Mouse (Mus musculus) bone marrow, adult 2 months (tissue): ENCODE results near the gene Pdgfc. TPM values are rescaled to one million over a fixed set of nuclear protein-coding genes. Genes with fewer than 3 reads are reported as not detected.
"Not testable (repeated sequence)": the region's sequence is repeated elsewhere in the genome, so short reads cannot be mapped to it uniquely, and the experiment has no call there.

Experiments
- H3K27ac ChIP-seq: fragments of 200-500 bp; 2 replicates; pipeline ENCODE4 v1.5.1; 2012; ENCODE audit warnings: low read depth, mild to moderate bottlenecking, control low read depth, inconsistent platforms, low read length; ENCODE audit not compliant: control insufficient read depth, poor library complexity, insufficient read depth
- H3K4me1 ChIP-seq: fragments of 200-500 bp; 2 replicates; pipeline ENCODE4 v1.6.1; 2011; ENCODE audit warnings: low read length; ENCODE audit not compliant: control insufficient read depth, insufficient read depth
- H3K4me3 ChIP-seq: fragments of 200-500 bp; replicated peaks from 2 replicates; pipeline ENCODE3; 2011; ENCODE audit warnings: mild to moderate bottlenecking, low read depth, low read length, control low read depth; ENCODE audit not compliant: control insufficient read depth
- CTCF ChIP-seq: fragments of 200-500 bp; IDR thresholded peaks from 2 replicates; pipeline ENCODE4 v1.5.1; 2011; ENCODE audit warnings: low read length, control low read depth; ENCODE audit not compliant: control insufficient read depth, insufficient read depth
- POLR2A ChIP-seq: fragments of 200-500 bp; IDR thresholded peaks from 2 replicates; pipeline ENCODE4 v1.6.1; 2011; ENCODE audit warnings: low read depth, mild to moderate bottlenecking, control low read depth, low read length, borderline replicate concordance; ENCODE audit not compliant: control insufficient read depth
- WGBS: fragments of 180-500 bp; shearing (Covaris S2); methylation state at CpG from one replicate; pipeline ENCODE4 v1.1.7; 2018; 5-methylcytosine and 5-hydroxymethylcytosine counted together
- polyA plus RNA-seq: library from polyadenylated mRNA; stranded (reverse); fragments of >200 nt; gene quantifications from 2 replicates; pipeline ENCODE4 v1.2.4, GENCODE M21; 2011; ENCODE audit warnings: low replicate concordance; ENCODE audit not compliant: missing spikeins, insufficient read depth, insufficient read length

Gene Pdgfc
- polyA plus RNA-seq, 1 experiment = 1.8 TPM

- no peak overlapping the region for H3K4me3 ChIP-seq
- TF ChIP-seq POLR2A = no peak
- TF ChIP-seq CTCF = no peak
- no peak overlapping the region for H3K27ac ChIP-seq
- no peaks in the 10 kb centered on the region for H3K4me1 ChIP-seq
- WGBS = 36% methylated on average over 1 of the region's 1 CpGs
Observed at GRCm38 (mm10) chr3:81110968-81111367, 74.8 kb downstream of the Pdgfc start.

- TF ChIP-seq POLR2A = no peak
- no peak for TF ChIP-seq CTCF
- no peak overlapping the region for H3K27ac ChIP-seq
- no peak overlapping the region for H3K4me3 ChIP-seq
- H3K4me1 ChIP-seq = no peaks in the 10 kb centered on the region
- WGBS = 30% methylated on average over 3 of the region's 3 CpGs
Observed at GRCm38 (mm10) chr3:81112892-81113291, 76.7 kb downstream of the Pdgfc start.

- no peak overlapping the region for H3K27ac ChIP-seq
- H3K4me1 ChIP-seq = no peaks in the 10 kb centered on the region
- TF ChIP-seq POLR2A (no peak), CTCF (no peak)
- 68% methylated on average over 1 of the region's 1 CpGs for WGBS
- H3K4me3 ChIP-seq = no peak overlapping the region
Observed at GRCm38 (mm10) chr3:81120664-81121063, 84.4 kb downstream of the Pdgfc start.

- TF ChIP-seq POLR2A (no peak), CTCF (no peak)
- Histone ChIP-seq H3K4me1 (no peaks in the 10 kb centered on the region), H3K4me3 (no peak overlapping the region), H3K27ac (no peak overlapping the region)
- WGBS = 89% methylated on average over 1 of the region's 1 CpGs
Observed at GRCm38 (mm10) chr3:81121731-81122130, 85.5 kb downstream of the Pdgfc start.

GRCm38 (mm10) chr3:81123461-81123860 is 87.2 kb downstream of the Pdgfc start:
- 68% methylated on average over 3 of the region's 3 CpGs for WGBS
- Histone ChIP-seq H3K4me1 (no peaks in the 10 kb centered on the region; the same call in 1 of the 2 replicates), H3K27ac (no peak overlapping the region), H3K4me3 (no peak overlapping the region)
- TF ChIP-seq CTCF (no peak), POLR2A (no peak)

- H3K27ac ChIP-seq = no peak overlapping the region
- TF ChIP-seq CTCF = no peak
- TF ChIP-seq POLR2A = no peak
- H3K4me3 ChIP-seq = no peak overlapping the region
- H3K4me1 ChIP-seq = no peaks in the 10 kb centered on the region; the same call in 1 of the 2 replicates
- 50% methylated on average over 2 of the region's 2 CpGs for WGBS
Observed at GRCm38 (mm10) chr3:81127013-81127412, 90.8 kb downstream of the Pdgfc start.

GRCm38 (mm10) chr3:81136985-81137384 is 100.8 kb downstream of the Pdgfc start:
- H3K4me1 ChIP-seq = no peaks in the 10 kb centered on the region
- WGBS = 62% methylated on average over 3 of the region's 3 CpGs
- H3K4me3 ChIP-seq = no peak overlapping the region
- no peak for TF ChIP-seq CTCF
- no peak overlapping the region for H3K27ac ChIP-seq

GRCm38 (mm10) chr3:81138030-81138429 is 101.8 kb downstream of the Pdgfc start:
- not testable (repeated sequence) for H3K4me3 ChIP-seq, H3K4me1 ChIP-seq, H3K27ac ChIP-seq
- 83% methylated on average over 1 of the region's 1 CpGs for WGBS

- Histone ChIP-seq H3K4me1 (no peaks in the 10 kb centered on the region), H3K27ac (no peak overlapping the region), H3K4me3 (no peak overlapping the region)
- TF ChIP-seq CTCF = no peak
- no peak for TF ChIP-seq POLR2A
Observed at GRCm38 (mm10) chr3:81143730-81144129, 107.5 kb downstream of the Pdgfc start.

GRCm38 (mm10) chr3:81149109-81149521 is 112.9 kb downstream of the Pdgfc start:
- Histone ChIP-seq H3K4me1 (no peaks in the 10 kb centered on the region; the same call in 1 of the 2 replicates), H3K27ac (no peak overlapping the region), H3K4me3 (no peak overlapping the region)
- no peak for TF ChIP-seq CTCF
- TF ChIP-seq POLR2A = no peak
- 17% methylated on average over 3 of the region's 3 CpGs for WGBS
